Mouse (Mus musculus) CH12.LX (cell line): ENCODE measurements at regions not wholly inside any gene's neighbourhood (a gene's known extent, or its start where the extent isn't known, plus 50 kb on each side); places are given as distances from the start of the nearest gene placed in this dataset.

Source experiments
- DNase-seq: peaks from one replicate; pipeline ENCODE4 v3.0.0-alpha.2; 2013; ENCODE audit errors: extremely low read depth
- H3K27ac ChIP-seq: 2 replicates; pipeline ENCODE4 v1.5.1; 2012; ENCODE audit warnings: low read depth, mild to moderate bottlenecking, control low read depth, moderate library complexity; ENCODE audit not compliant: insufficient read depth
- H3K27me3 ChIP-seq: replicated peaks from 2 replicates; pipeline ENCODE3; 2012; ENCODE audit warnings: inconsistent platforms
- H3K36me3 ChIP-seq, 2 experiments: replicated peaks in 1 of 2; 2 replicates each; pipeline versions ENCODE3 to v1.6.1; 2012; ENCODE audit warnings: inconsistent platforms in 1 of 2, low read length in 1 of 2, mild to moderate bottlenecking in 1 of 2, mixed read lengths in 1 of 2, moderate library complexity in 1 of 2; ENCODE audit not compliant: control insufficient read depth in 1 of 2, insufficient read depth in 1 of 2
- H3K4me1 ChIP-seq, 2 experiments: 2 replicates each; pipeline ENCODE4 v1.6.1; 2012; ENCODE audit warnings: inconsistent platforms in 1 of 2, moderate library complexity in 1 of 2; ENCODE audit not compliant: insufficient read depth in 2 of 2, control insufficient read depth in 1 of 2
- H3K4me2 ChIP-seq: 2 replicates; pipeline ENCODE4 v1.6.1; 2012; ENCODE audit warnings: low read depth, mild to moderate bottlenecking, control low read depth; ENCODE audit not compliant: poor library complexity, insufficient read depth, severe bottlenecking
- H3K4me3 ChIP-seq, 3 experiments: fragments of 150-350 bp in 1 of 3; sonication (generic) in 1 of 3; replicated peaks in 1 of 3; 2 replicates each; pipeline versions ENCODE3 to v1.5.1; 2011 to 2012; ENCODE audit warnings: low read depth in 2 of 3, low read length in 2 of 3, mild to moderate bottlenecking in 2 of 3, moderate library complexity in 2 of 3, control low read depth in 1 of 3, improper control_type of control experiment in 1 of 3, inconsistent platforms in 1 of 3, mixed read lengths in 1 of 3; ENCODE audit not compliant: poor library complexity in 1 of 3
- H3K79me2 ChIP-seq: replicated peaks from 2 replicates; pipeline ENCODE4 v1.6.1; 2012; ENCODE audit warnings: mild to moderate bottlenecking, moderate library complexity; ENCODE audit not compliant: control insufficient read depth, poor library complexity, insufficient read depth, severe bottlenecking; ENCODE audit errors: extremely low read depth
- H3K9ac ChIP-seq: 2 replicates; pipeline ENCODE4 v1.6.1; 2012; ENCODE audit warnings: low read depth, mild to moderate bottlenecking, control low read depth, moderate library complexity; ENCODE audit not compliant: insufficient read depth
- H3K9me3 ChIP-seq: replicated peaks from 2 replicates; pipeline ENCODE3; 2012; ENCODE audit warnings: low read length, inconsistent platforms, mixed read lengths
- CHD2 ChIP-seq: IDR thresholded peaks from 2 replicates; pipeline ENCODE4 v1.6.1; 2011; ENCODE audit warnings: low read length, improper control_type of control experiment
- JUN ChIP-seq: IDR thresholded peaks from 2 replicates; pipeline ENCODE4 v1.6.1; 2011; ENCODE audit warnings: low read depth, mild to moderate bottlenecking, low read length, improper control_type of control experiment, moderate library complexity; ENCODE audit not compliant: insufficient read depth
- NRF1 ChIP-seq: IDR thresholded peaks from 2 replicates; pipeline ENCODE4 v1.6.1; 2014; ENCODE audit warnings: low read depth, mild to moderate bottlenecking, inconsistent platforms, low read length, improper control_type of control experiment, moderate library complexity
- PAX5 ChIP-seq: IDR thresholded peaks from 2 replicates; pipeline ENCODE4 v1.6.1; 2012; ENCODE audit warnings: low read length, inconsistent platforms, mixed read lengths
- POLR2AphosphoS2 ChIP-seq: IDR thresholded peaks from 2 replicates; pipeline ENCODE4 v1.6.1; 2011; ENCODE audit warnings: low read depth, low read length, improper control_type of control experiment
- RAD21 ChIP-seq: IDR thresholded peaks from 2 replicates; pipeline ENCODE4 v1.6.1; 2011; ENCODE audit warnings: low read depth, mild to moderate bottlenecking, low read length, improper control_type of control experiment, moderate library complexity
- SMC3 ChIP-seq: IDR thresholded peaks from 2 replicates; pipeline ENCODE4 v1.6.1; 2011; ENCODE audit warnings: low read depth, low read length, improper control_type of control experiment
- TBP ChIP-seq: conservative IDR thresholded peaks from 2 replicates; pipeline ENCODE4 v1.6.1; 2011; ENCODE audit warnings: low read depth, low read length, improper control_type of control experiment
- USF1 ChIP-seq: IDR thresholded peaks from 2 replicates; pipeline ENCODE4 v1.6.1; 2014; ENCODE audit warnings: low read depth, mild to moderate bottlenecking, inconsistent platforms, low read length, improper control_type of control experiment
- USF2 ChIP-seq: conservative IDR thresholded peaks from 2 replicates; pipeline ENCODE4 v1.6.1; 2011; ENCODE audit warnings: low read depth, low read length, improper control_type of control experiment
- ZKSCAN1 ChIP-seq: IDR thresholded peaks from 2 replicates; pipeline ENCODE4 v1.6.1; 2012; ENCODE audit warnings: low read depth, inconsistent platforms, low read length, improper control_type of control experiment, borderline replicate concordance
- dilution Hi-C: fragments of 300-500 bp; cut with MboI; formaldehyde crosslinking; loops from 2 replicates; pipeline ENCODE4 v1.14.3; 2020; ENCODE audit warnings: low sequenced_read_pairs; ENCODE audit not compliant: extremely low pct_unique_long_range_greater_than_20kb, extremely low pct_ligation_motif_present
- in situ Hi-C: fragments of 300-500 bp; cut with MboI; formaldehyde crosslinking; loops from 3 replicates; pipeline ENCODE4 v1.14.3; 2019; ENCODE audit warnings: low sequenced_read_pairs, low pct_ligation_motif_present, low pct_unique_long_range_greater_than_20kb, mixed read lengths

- peaks cover 59% of the 10 kb centered on the region for H3K27me3 ChIP-seq
- no peak for DNase-seq
- peaks cover 2% of the 10 kb centered on the region for H3K9me3 ChIP-seq
- H3K9ac ChIP-seq: no peak overlapping the region
- TF ChIP-seq JUN (no peak), ZKSCAN1 (no peak), SMC3 (no peak), NRF1 (no peak), POLR2AphosphoS2 (no peak)
- H3K27ac ChIP-seq: no peak overlapping the region
- dilution Hi-C loops: no loop called here
- no peak overlapping the region for H3K4me3 ChIP-seq
- no peak overlapping the region for H3K4me2 ChIP-seq
- H3K79me2 ChIP-seq: no peaks in the 10 kb centered on the region
- no peaks in the 10 kb centered on the region for H3K36me3 ChIP-seq
- H3K4me1 ChIP-seq: peaks cover 0 to 4% of the 10 kb centered on the region in 2 experiments; a peak in 1 of 4 replicates
- in situ Hi-C loops: no loop called here
Measured at GRCm38 (mm10) chr2:131650611-131651153, 88.6 kb upstream of the Adra1d start.

- Histone ChIP-seq H3K36me3 (no peaks in the 10 kb centered on the region), H3K4me1 (no peaks in the 10 kb centered on the region), H3K79me2 (no peaks in the 10 kb centered on the region), H3K4me3 (no peak overlapping the region), H3K27ac (no peak overlapping the region), H3K9me3 (no peaks in the 10 kb centered on the region), H3K27me3 (peaks cover 45% of the 10 kb centered on the region), H3K4me2 (no peak overlapping the region), H3K9ac (no peak overlapping the region)
- TF ChIP-seq TBP: no peak
- no peak for TF ChIP-seq CHD2
- TF ChIP-seq USF1: no peak
- in situ Hi-C loops: no loop called here
- no peak for DNase-seq
- dilution Hi-C loops: no loop called here
Measured at GRCm38 (mm10) chr2:131644166-131644858, 82.2 kb upstream of the Adra1d start.

- Histone ChIP-seq H3K4me3 (no peak overlapping the region), H3K27ac (no peak overlapping the region), H3K79me2 (no peaks in the 10 kb centered on the region), H3K9ac (no peak overlapping the region), H3K4me2 (no peak overlapping the region), H3K9me3 (no peaks in the 10 kb centered on the region), H3K4me1 (no peaks in the 10 kb centered on the region), H3K36me3 (no peaks in the 10 kb centered on the region), H3K27me3 (peaks cover 61% of the 10 kb centered on the region)
- in situ Hi-C loops (no loop called here), dilution Hi-C loops (no loop called here)
- TF ChIP-seq PAX5 (no peak), RAD21 (no peak), ZKSCAN1 (no peak), USF2 (no peak), CHD2 (no peak), SMC3 (no peak)
- no peak for DNase-seq
Measured at GRCm38 (mm10) chr2:131642456-131642855, 80.4 kb upstream of the Adra1d start.
